In genomic region chr10:81295185-81295584, GRCm38 (mm10) we compare ENCODE assay signal across 10 mouse cellular contexts. TPM values are rescaled to one million over a fixed set of nuclear protein-coding genes. Genes with fewer than 3 reads are reported as not detected.
DNase-seq lines count a peak whose midpoint lies in the region; ATAC-seq lines count a peak whose summit lies in the region.
"Had no signal": no experiment of that assay in that cellular context is flagged by ENCODE, and none has a peak within 500 bp of the region (broad histone marks: within the 10 kb centered on the region; RNA-seq: fewer than 3 reads in every experiment).

No protein-coding gene starts in this region.

- H3K4me3 ChIP-seq in hindbrain, embryonic 12.5 days: 0 out of 2 replicates have a peak overlapping the region, but pooled peaks have one; percentile 81
- H3K4me3 ChIP-seq in hindbrain, embryonic 11.5 days (ENCODE audit: low read depth, low read length): no peak overlapping the region

- ATAC-seq in hindbrain, embryonic 12.5 days (ENCODE audit: low FRiP score): no peak
- ATAC-seq in hindbrain, embryonic 11.5 days (ENCODE audit: low FRiP score): no peak
- ATAC-seq: lung, postnatal 0 days had no signal

- peaks cover 5% of the 10 kb centered on the region; the same call in 1 of the 2 replicates for H3K36me3 ChIP-seq in hindbrain, embryonic 12.5 days
- H3K36me3 ChIP-seq in hindbrain, embryonic 11.5 days (ENCODE audit: control insufficient read depth, insufficient read depth, low read length): no peaks in the 10 kb centered on the region
- H3K36me3 ChIP-seq: embryonic facial prominence, embryonic 15.5 days had no signal

- no peak overlapping the region for H3K27ac ChIP-seq in hindbrain, embryonic 12.5 days
- H3K27ac ChIP-seq in hindbrain, embryonic 11.5 days (ENCODE audit: low read depth, low read length): no peak overlapping the region
- H3K27ac ChIP-seq: embryonic facial prominence, embryonic 15.5 days had no signal

- WGBS in hindbrain, embryonic 12.5 days: 97% methylated on average over 6 of the region's 6 CpGs
- WGBS in hindbrain, embryonic 11.5 days: 93% methylated on average over 6 of the region's 6 CpGs

- peaks cover 42% of the 10 kb centered on the region for H3K4me1 ChIP-seq in hindbrain, embryonic 12.5 days
- peaks cover 7% of the 10 kb centered on the region; the same call in 1 of the 2 replicates for H3K4me1 ChIP-seq in hindbrain, embryonic 11.5 days (replicated peaks; ENCODE audit: control insufficient read depth, insufficient read depth, low read length)

- no peak overlapping the region for H3K4me2 ChIP-seq in hindbrain, embryonic 12.5 days (replicated peaks)
- H3K4me2 ChIP-seq in hindbrain, embryonic 11.5 days (replicated peaks; ENCODE audit: low read depth, low read length): no peak overlapping the region

- DNase-seq in cerebellum, adult 11-12 months: peak; percentile 75
- no peak for DNase-seq in cerebellum, adult 11 months
- DNase-seq in hindbrain, embryonic 11.5 days (ENCODE audit: low spot score): no peak
- peak; percentile 66 to 71 for DNase-seq in right cerebral cortex, adult 2 months (ENCODE audit: low spot score in 2 of 2)
- no peak for DNase-seq in right cerebral cortex, postnatal 25 days
- no peak for DNase-seq in adrenal gland, postnatal 14 days
- no peak for DNase-seq in natural killer cell, adult 2 months (ENCODE audit: low spot score in 2 of 2)

- H3K27me3 ChIP-seq in hindbrain, embryonic 12.5 days: peaks cover 13% of the 10 kb centered on the region
- peaks cover 15% of the 10 kb centered on the region for H3K27me3 ChIP-seq in hindbrain, embryonic 11.5 days (ENCODE audit: control insufficient read depth, insufficient read depth, low read length)

- no peaks in the 10 kb centered on the region for H3K9me3 ChIP-seq in hindbrain, embryonic 12.5 days (replicated peaks)
- H3K9me3 ChIP-seq in hindbrain, embryonic 11.5 days (ENCODE audit: control insufficient read depth, low read length): no peaks in the 10 kb centered on the region
- H3K9me3 ChIP-seq: embryonic facial prominence, embryonic 15.5 days had no signal

- H3K9ac ChIP-seq in hindbrain, embryonic 12.5 days: no peak overlapping the region
- H3K9ac ChIP-seq in hindbrain, embryonic 11.5 days (ENCODE audit: low read depth, low read length): no peak overlapping the region
- H3K9ac ChIP-seq: embryonic facial prominence, embryonic 15.5 days had no signal

RNA-seq across cellular contexts. Expression of gene Pip5k1c, which starts 2.4 kb away (rescaled TPM):
- 97.3 and 103 TPM in 2 replicates for polyA plus RNA-seq in hindbrain, embryonic 12.5 days (2016; fragmentation: Nextera tagmentation; extraction: Ambion mirVana)
- polyA plus RNA-seq in hindbrain, embryonic 11.5 days (2014; fragmentation: Nextera tagmentation; extraction: Ambion mirVana): 46.3 and 47.0 TPM in 2 replicates
- total RNA-seq in adrenal gland, postnatal 14 days (2021): 38.7 and 46.9 TPM in 2 replicates

RNA-seq across cellular contexts. Expression of gene Tjp3, which starts 3.8 kb away (rescaled TPM):
- polyA plus RNA-seq in hindbrain, embryonic 12.5 days (2016; fragmentation: Nextera tagmentation; extraction: Ambion mirVana): 5.4 and 6.8 TPM in 2 replicates
- 3.8 and 3.9 TPM in 2 replicates for polyA plus RNA-seq in hindbrain, embryonic 11.5 days (2014; fragmentation: Nextera tagmentation; extraction: Ambion mirVana)
- total RNA-seq in adrenal gland, postnatal 14 days (2021): 0.90 and 1.6 TPM in 2 replicates

RNA-seq across cellular contexts. Expression of gene Cactin, which starts 25.7 kb away (rescaled TPM):
- 53.3 and 54.5 TPM in 2 replicates for polyA plus RNA-seq in hindbrain, embryonic 12.5 days (2016; fragmentation: Nextera tagmentation; extraction: Ambion mirVana)
- polyA plus RNA-seq in hindbrain, embryonic 11.5 days (2014; fragmentation: Nextera tagmentation; extraction: Ambion mirVana): 26.0 and 28.9 TPM in 2 replicates
- 33.1 and 40.7 TPM in 2 replicates for total RNA-seq in adrenal gland, postnatal 14 days (2021)

RNA-seq across cellular contexts. Expression of gene Apba3, which starts 28.4 kb away (rescaled TPM):
- 36.9 and 38.1 TPM in 2 replicates for polyA plus RNA-seq in hindbrain, embryonic 12.5 days (2016; fragmentation: Nextera tagmentation; extraction: Ambion mirVana)
- 32.1 and 33.5 TPM in 2 replicates for polyA plus RNA-seq in hindbrain, embryonic 11.5 days (2014; fragmentation: Nextera tagmentation; extraction: Ambion mirVana)
- 95.0 and 100 TPM in 2 replicates for total RNA-seq in adrenal gland, postnatal 14 days (2021)

RNA-seq across cellular contexts. Expression of gene Mrpl54, which starts 28.5 kb away (rescaled TPM):
- 142 and 155 TPM in 2 replicates for polyA plus RNA-seq in hindbrain, embryonic 12.5 days (2016; fragmentation: Nextera tagmentation; extraction: Ambion mirVana)
- 179 and 182 TPM in 2 replicates for polyA plus RNA-seq in hindbrain, embryonic 11.5 days (2014; fragmentation: Nextera tagmentation; extraction: Ambion mirVana)
- total RNA-seq in adrenal gland, postnatal 14 days (2021): 108 and 113 TPM in 2 replicates

Comparison
In these comparisons a context has a peak if more than half of its experiments do, and no peak if none do; other contexts are left out.
1. DNase-seq: peak in cerebellum, adult 11-12 months (single experiment) and right cerebral cortex, adult 2 months (2 of 2); none in cerebellum, adult 11 months (single experiment), hindbrain, embryonic 11.5 days (single experiment), right cerebral cortex, postnatal 25 days (single experiment), adrenal gland, postnatal 14 days (single experiment) and natural killer cell, adult 2 months (0 of 2).